Mouse (Mus musculus) adrenal gland, postnatal 10 days (tissue): ENCODE measurements at regions not wholly inside any gene's neighbourhood (a gene's known extent, or its start where the extent isn't known, plus 50 kb on each side); places are given as distances from the start of the nearest gene placed in this dataset.

Experiments
- DNase-seq: peaks from one replicate; pipeline ENCODE4 v3.0.0; 2021; ENCODE audit warnings: mixed read lengths

GRCm38 (mm10) chr10:56899640-56900274 is 522.6 kb downstream of the Gja1 start:
- no peak for DNase-seq

GRCm38 (mm10) chr10:56900914-56901313 is 523.8 kb downstream of the Gja1 start:
- DNase-seq: no peak

DNA sequence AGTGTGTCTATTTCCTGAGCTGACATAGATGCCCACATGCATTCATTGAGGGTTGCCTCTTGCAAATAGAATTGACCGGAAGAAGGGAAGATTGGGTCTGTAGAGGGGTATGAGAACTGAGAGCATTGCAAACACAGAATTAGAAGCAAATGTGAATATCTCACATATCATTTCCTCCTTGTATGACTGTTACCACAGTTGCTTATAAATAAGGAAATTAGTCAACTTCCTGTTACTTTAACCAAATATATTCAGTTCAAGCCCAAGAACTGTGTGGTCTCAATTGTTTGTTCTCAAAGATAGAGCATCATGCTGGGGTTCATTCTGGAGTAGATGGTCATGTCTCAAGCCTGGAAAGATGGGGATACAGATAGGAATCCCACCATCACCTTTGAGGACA is 535.6 kb downstream of the Gja1 start:
- DNase-seq: no peak

DNA sequence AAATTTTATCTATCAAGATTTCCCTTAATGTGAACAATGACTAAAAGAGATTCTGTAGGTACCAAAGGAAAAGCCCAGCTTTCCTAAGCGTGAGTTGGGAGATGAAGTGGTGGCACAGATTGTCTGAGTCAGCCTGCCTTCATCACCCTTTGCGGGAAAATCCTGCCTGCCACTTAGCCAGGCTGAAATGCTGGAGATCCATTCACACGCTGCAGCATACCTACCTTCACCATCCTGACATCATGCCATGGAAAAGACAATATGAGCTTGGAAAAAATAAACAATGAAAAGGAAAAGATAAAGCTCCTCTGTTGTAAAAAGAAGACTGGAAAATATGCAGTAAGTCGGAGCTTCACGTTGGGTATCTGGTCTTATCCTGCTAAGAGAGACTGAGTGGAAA is 537.0 kb downstream of the Gja1 start:
- DNase-seq: no peak

GRCm38 (mm10) chr10:56918412-56918811 is 541.3 kb downstream of the Gja1 start:
- no peak for DNase-seq

GRCm38 (mm10) chr10:56920711-56921672 is 543.9 kb downstream of the Gja1 start:
- DNase-seq: peak; percentile 76

DNA sequence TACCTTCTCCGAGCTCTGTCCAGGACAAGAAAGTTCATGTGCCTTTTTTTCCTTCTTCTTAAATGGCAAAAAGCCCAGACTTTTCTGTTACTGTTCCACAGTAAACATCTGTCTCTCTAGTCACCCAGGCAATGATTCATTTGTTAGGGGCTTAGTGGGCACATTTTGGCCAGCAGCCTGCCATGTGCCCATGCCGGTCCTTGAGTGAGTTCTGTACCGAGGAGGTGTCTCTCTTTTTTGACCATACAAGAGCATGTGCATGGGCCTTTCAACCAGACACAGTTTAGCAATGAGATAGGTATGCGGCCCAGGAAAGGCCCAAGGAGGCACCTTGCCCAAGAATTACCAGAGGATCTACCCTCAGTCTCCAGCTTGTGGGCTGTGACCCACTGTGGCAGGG is 551.0 kb upstream of the Hsf2 start:
- no peak for DNase-seq

DNA sequence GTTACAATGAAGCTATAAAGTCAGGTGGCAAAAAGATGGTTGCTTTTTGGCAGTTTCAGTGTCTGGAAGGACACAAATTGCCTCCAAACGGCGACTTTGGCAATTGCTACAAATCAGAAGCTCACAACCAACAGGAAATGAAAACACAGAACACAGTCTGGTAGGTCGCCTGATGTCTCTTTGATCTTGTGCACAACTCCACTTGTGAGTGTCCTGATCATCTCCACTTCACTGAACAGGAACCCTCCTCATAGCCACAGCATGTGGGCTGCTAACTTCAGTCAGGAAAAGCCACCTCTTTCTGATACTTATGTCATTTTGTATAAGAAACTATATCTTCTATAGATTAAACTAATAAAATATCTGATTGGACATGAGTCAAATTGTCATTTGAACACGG is 544.2 kb upstream of the Hsf2 start:
- DNase-seq: no peak

- no peak for DNase-seq
Measured at GRCm38 (mm10) chr10:56944434-56945145, 541.6 kb upstream of the Hsf2 start.

DNA sequence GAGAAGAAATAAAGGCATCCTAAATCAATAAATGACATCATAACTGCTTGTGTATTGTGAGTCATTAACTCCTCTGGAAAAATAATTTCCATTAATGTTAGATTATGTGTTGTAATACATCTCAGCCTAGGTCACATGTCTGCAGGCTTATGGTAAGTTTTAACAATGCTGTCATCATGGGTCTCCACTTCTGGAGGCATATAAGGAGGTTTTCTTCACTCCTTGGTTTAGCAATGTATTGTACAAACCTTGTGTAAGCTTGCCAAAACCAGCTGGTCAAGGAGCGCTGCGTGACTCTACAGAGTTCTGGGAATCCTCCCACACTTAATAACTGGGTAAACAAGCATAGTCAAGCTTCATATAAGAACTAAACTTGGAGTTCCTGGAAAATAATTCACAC is 529.5 kb upstream of the Hsf2 start:
- DNase-seq: no peak

DNA sequence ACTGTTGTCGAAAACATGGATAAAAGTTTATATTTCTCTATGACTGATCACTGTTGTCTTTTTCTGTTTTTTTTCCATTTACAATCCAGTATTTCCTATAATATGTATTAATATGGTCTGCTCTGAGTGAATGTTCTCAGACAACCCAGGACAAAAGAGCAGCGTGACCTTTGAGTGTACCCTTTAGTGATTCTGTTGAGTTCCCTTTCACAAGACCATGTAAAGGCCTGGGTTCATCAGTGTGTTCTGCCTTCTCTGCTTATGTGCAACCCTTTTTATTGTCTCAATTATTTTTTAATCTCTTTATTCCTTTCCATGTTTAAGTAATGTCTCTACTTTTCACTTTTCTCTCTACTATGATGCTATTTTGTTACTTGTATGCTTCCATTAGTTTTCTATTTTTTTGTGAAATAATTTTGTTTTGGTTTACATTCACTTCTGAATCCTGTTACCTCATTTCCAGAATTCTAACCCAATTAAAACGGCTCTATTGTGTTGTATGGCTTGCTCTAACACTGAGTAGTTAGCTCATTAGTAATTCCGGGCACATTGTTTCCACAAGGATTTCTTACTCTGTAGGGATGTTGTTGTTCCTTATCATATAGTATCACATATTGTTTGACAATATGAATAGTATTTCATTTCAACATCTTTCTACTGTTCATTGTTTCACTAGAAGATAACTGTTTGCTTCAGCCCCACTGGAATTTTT is 523.9 kb upstream of the Hsf2 start:
- no peak for DNase-seq

GRCm38 (mm10) chr10:56963215-56963614 is 523.0 kb upstream of the Hsf2 start:
- peak; percentile 43 for DNase-seq

GRCm38 (mm10) chr10:56968913-56969312 is 517.3 kb upstream of the Hsf2 start:
- DNase-seq: peak; percentile 16

- no peak for DNase-seq
Measured at GRCm38 (mm10) chr10:56974812-56975211, 511.4 kb upstream of the Hsf2 start.

- DNase-seq: no peak
Measured at GRCm38 (mm10) chr10:56979601-56980000, 506.6 kb upstream of the Hsf2 start.

- no peak for DNase-seq
Measured at GRCm38 (mm10) chr10:56980821-56981220, 505.4 kb upstream of the Hsf2 start.

DNA sequence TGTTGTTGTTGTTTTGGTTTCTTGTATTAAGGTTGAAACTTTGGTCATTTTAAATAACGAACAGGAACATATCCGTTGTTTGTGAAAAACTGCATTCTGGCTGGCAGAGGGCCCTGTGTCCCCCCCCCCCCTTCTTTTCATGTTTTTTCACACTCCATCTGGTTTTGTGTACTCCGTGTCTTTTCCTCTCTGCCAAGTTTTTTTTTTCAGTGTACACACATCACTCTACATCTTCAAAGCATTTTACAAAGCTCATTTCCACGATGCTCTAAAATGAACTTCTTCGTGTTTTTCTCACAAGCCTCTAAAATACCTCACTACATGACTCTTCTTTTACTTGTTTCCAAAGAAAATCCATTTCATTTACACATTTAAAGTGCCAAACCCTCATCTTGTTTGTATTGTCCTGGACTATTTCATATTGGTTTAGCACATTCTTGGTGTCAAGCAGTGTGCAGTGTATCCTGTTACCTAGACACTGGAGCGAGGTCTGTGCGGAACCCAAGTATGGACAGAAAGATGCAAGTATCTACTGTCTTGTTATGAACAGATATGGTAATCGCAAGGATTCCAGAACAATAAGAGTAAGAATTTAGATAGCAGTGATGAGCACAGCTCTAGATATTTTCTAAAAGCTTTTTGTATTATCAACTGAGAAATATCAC is 503.5 kb upstream of the Hsf2 start:
- DNase-seq: no peak

DNA sequence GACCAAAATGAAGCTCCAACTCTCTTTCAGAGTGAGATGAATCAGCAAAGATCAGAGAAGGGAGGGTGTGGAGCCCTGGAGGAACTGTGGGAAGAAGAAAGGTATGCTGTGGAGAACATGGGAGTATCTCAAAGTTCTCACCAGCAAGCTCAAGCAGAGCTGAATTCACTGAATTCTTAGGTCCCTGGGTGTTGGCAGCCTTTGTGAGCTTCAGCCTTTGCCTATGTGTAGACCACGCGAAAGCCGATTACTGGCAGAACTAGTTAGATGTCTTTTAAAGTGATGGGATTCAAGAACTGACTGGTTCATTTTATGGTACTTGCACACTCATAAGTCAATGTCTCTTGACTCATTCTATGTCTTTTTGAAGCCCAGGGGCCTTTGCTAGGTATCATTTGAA is 491.2 kb upstream of the Hsf2 start:
- DNase-seq: no peak

DNA sequence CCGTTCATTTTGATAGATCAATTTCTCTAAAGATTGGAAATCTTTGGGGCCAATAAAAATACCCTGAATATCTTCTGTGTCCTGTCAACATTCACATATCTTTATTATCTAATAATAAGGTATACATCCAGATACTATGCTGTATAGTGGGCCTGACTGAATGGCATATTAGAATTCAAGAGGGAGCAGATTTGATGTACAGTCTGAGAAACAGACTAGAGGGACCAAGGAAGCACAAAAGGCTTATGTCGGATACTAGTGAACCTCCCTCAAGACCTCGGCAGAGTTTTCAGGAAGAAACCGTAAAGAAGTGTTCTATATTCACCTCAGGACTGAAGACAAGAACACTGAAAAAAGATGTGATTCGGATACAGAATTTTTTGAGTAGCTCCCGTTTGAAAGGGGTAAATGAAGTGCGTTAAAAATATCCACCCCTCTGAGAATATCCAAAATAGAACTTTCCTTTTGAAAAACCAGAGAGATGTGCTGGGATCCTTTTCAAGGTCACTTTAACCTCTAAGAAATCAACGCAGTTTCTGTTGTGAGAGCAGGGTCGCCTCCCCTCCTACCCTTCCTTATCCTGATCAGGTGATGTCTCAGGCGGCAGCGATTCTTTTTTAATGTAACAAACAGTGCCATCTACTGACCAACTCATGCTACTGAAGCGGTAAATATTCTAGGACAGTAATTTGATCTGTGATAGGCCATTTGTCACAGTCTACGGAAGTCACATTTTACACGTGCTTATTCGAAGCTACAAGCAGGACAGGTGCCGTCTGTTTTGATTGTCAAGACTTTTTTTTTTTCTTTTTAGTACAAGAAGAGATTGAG is 485.1 kb upstream of the Hsf2 start:
- DNase-seq: peak; percentile 50

GRCm38 (mm10) chr10:57001723-57002110 is 484.5 kb upstream of the Hsf2 start:
- no peak for DNase-seq

DNA sequence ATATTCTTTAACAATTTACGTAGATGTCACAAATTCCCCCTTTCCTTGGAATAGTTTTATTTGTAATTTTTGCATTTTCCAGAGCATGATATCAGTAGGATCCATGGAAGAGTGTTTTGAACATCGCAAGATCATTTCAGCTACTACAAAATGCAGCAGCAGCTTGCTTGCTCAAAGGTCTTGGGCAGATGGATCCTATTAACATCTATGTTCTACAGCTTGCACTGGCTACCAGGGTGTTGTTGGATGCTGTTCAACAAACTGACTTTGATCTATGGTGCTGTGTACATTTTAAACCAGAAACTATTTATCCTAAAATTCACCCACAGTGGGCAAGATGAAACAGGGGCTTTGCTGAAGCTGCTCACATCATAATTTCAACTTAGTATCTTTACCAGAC is 448.5 kb upstream of the Hsf2 start:
- no peak for DNase-seq
